Mouse (Mus musculus): ENCODE measurements around the gene Rorb.

DNA sequence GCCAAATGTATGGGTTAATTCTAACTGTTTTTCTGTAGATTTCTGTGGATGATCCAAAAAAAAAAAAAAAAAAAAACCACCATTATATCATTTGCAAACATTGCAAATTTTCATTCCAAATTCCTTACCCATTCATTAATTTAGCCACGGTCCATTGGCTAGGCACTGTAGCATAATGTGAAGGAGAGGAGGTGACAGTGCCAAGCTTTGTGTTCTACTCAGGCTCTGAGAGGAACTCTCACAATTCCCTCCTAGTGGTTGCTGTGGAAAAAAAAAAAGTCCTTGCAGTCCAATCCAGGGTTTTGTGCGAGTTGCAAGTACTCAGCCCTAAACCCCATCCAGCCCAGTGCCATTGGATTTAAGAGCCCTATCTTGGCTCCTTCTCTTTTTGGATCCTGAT is 25.9 kb upstream of the Rorb start:
- no peak for TF ChIP-seq GATA1 (IDR thresholded peaks at IDR 0.05; ENCODE audit: low read length)
- no peak for TF ChIP-seq TAL1 (IDR thresholded peaks at IDR 0.05; ENCODE audit: low read length)
